Mouse (Mus musculus): ENCODE results near the gene Scn2a. TPM values are rescaled to one million over a fixed set of nuclear protein-coding genes. Genes with fewer than 3 reads are reported as not detected.

The Scn2a gene
- polyA plus RNA-seq, 1 experiment from 2014 or later: 0.69 TPM

DNA sequence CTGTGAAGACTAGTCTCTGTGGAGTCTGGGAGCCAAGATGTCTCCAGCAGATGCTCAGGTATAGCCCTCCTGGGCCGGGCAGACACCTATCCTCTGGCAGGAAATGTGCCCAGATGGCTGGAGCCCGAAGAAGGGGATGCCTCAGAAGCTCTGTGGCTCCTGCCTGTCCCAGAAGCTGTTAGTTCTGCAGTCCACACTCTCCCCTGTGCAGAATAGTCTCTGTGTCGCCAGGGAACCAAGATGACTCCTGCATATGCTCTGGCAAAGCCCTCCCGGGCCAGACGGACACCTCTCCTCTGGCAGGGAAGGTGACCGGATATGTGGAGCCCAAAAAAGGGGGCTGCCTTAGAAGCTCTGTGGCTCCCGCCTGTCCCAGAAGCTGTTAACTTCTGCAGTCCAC, 32.1 kb downstream of the Scn2a start:
- whole genome bisulfite sequencing: 80% methylated on average over 7 of the region's 7 CpGs

DNA sequence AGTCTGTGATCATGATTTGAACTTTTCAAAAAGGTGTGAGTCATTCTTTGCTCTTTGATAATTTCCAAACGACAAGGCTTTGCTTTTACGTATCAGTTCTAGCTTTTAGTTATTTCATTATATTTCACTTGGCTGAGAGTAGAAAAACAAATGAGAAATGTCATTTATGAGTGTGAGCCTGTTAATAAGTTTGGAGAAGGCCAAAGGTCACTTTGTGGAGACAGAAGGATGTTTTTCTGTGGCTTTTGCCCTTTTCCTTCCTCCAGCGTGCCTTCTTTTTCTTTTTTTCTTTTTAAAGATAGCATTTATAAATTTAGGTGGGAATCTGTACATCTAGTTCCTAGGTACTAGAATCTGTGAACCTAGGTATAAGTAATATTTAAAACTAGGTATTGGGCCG, 36.5 kb downstream of the Scn2a start:
- no peak overlapping the region for H3K4me2 ChIP-seq (replicated peaks; ENCODE audit: low read depth)
- H3K27me3 ChIP-seq (replicated peaks; ENCODE audit: control insufficient read depth, insufficient read depth, low read length): no peaks in the 10 kb centered on the region
- H3K36me3 ChIP-seq (ENCODE audit: control insufficient read depth, insufficient read depth): no peaks in the 10 kb centered on the region
- WGBS: 48% methylated on average over 4 of the region's 4 CpGs
- no peak overlapping the region for H3K27ac ChIP-seq (ENCODE audit: low read depth, low read length)
- no peaks in the 10 kb centered on the region for H3K4me1 ChIP-seq (replicated peaks; ENCODE audit: control insufficient read depth, insufficient read depth, low read length)
- no peak for ATAC-seq
- no peak overlapping the region for H3K4me3 ChIP-seq (ENCODE audit: low read depth, low read length)
- no peak for TF ChIP-seq CTCF (IDR thresholded peaks at IDR 0.05; ENCODE audit: low read depth)
- H3K9ac ChIP-seq (ENCODE audit: low read depth, low read length): no peak overlapping the region
- H3K9me3 ChIP-seq (ENCODE audit: control insufficient read depth): no peaks in the 10 kb centered on the region

More for the DNA sequence above, 32.1 kb downstream of the Scn2a start:
- Histone ChIP-seq H3K4me3 (ENCODE audit: low read depth, low read length) (no peak overlapping the region), H3K9ac (ENCODE audit: low read depth, low read length) (no peak overlapping the region), H3K36me3 (ENCODE audit: control insufficient read depth, insufficient read depth) (no peaks in the 10 kb centered on the region), H3K4me2 (replicated peaks; ENCODE audit: low read depth) (no peak overlapping the region), H3K27me3 (replicated peaks; ENCODE audit: control insufficient read depth, insufficient read depth, low read length) (no peaks in the 10 kb centered on the region), H3K4me1 (replicated peaks; ENCODE audit: control insufficient read depth, insufficient read depth, low read length) (no peaks in the 10 kb centered on the region), H3K9me3 (ENCODE audit: control insufficient read depth) (no peaks in the 10 kb centered on the region), H3K27ac (ENCODE audit: low read depth, low read length) (no peak overlapping the region)
- TF ChIP-seq CTCF (IDR thresholded peaks at IDR 0.05; ENCODE audit: low read depth): no peak
- no peak for ATAC-seq

DNA sequence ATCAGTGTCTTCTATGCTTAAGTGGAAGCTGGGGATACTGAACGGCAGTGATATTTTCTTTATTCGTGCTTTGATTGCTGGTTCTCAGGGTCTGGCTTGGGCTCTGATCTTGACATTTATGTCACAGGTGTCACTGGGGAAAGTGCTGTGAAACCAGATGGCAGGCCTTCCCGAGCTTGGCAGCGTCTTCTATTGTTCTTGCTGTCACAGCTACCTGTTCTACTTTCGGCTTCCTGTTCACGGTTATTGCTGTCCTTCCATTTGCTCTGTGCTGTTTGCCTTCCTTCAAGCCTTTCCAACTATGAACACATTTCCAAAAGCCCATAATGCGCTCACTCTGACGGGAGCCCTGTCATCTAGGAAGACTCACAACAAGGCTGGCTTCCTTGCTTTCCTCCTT, 37.9 kb downstream of the Scn2a start:
- Histone ChIP-seq H3K4me2 (replicated peaks; ENCODE audit: low read depth) (no peak overlapping the region), H3K9me3 (ENCODE audit: control insufficient read depth) (no peaks in the 10 kb centered on the region), H3K4me3 (ENCODE audit: low read depth, low read length) (no peak overlapping the region), H3K4me1 (replicated peaks; ENCODE audit: control insufficient read depth, insufficient read depth, low read length) (no peaks in the 10 kb centered on the region), H3K36me3 (ENCODE audit: control insufficient read depth, insufficient read depth) (no peaks in the 10 kb centered on the region), H3K9ac (ENCODE audit: low read depth, low read length) (no peak overlapping the region), H3K27ac (ENCODE audit: low read depth, low read length) (no peak overlapping the region), H3K27me3 (replicated peaks; ENCODE audit: control insufficient read depth, insufficient read depth, low read length) (no peaks in the 10 kb centered on the region)
- no peak for TF ChIP-seq CTCF (IDR thresholded peaks at IDR 0.05; ENCODE audit: low read depth)
- no peak for ATAC-seq
- 78% methylated on average over 8 of the region's 8 CpGs for WGBS

DNA sequence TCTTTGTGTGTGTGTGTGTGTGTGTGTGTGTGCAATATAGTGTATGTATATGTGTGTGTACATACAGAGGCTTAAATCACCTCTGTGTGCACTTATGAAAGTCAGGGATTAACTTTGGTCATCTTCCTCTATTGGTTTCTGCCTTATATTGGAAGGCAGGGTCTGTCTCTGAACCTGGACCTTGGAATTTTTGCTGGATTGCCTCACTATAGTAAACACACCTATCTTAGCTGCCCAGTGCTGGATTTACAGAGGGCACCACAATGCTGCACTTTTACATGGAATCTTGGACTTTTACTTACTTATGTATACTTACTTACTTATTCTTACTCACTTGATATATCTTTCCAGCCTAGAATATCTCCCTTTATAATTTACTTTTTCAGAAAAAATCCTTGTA, 43.3 kb downstream of the Scn2a start:
- no peaks in the 10 kb centered on the region for H3K27me3 ChIP-seq (replicated peaks; ENCODE audit: control insufficient read depth, insufficient read depth, low read length)
- H3K4me2 ChIP-seq (replicated peaks; ENCODE audit: low read depth): no peak overlapping the region
- no peak for TF ChIP-seq CTCF (IDR thresholded peaks at IDR 0.05; ENCODE audit: low read depth)
- no peak overlapping the region for H3K4me3 ChIP-seq (ENCODE audit: low read depth, low read length)
- ATAC-seq: no peak
- H3K27ac ChIP-seq (ENCODE audit: low read depth, low read length): no peak overlapping the region
- no peaks in the 10 kb centered on the region for H3K9me3 ChIP-seq (ENCODE audit: control insufficient read depth)
- no peak overlapping the region for H3K9ac ChIP-seq (ENCODE audit: low read depth, low read length)
- no peaks in the 10 kb centered on the region for H3K36me3 ChIP-seq (ENCODE audit: control insufficient read depth, insufficient read depth)
- no peaks in the 10 kb centered on the region for H3K4me1 ChIP-seq (replicated peaks; ENCODE audit: control insufficient read depth, insufficient read depth, low read length)

DNA sequence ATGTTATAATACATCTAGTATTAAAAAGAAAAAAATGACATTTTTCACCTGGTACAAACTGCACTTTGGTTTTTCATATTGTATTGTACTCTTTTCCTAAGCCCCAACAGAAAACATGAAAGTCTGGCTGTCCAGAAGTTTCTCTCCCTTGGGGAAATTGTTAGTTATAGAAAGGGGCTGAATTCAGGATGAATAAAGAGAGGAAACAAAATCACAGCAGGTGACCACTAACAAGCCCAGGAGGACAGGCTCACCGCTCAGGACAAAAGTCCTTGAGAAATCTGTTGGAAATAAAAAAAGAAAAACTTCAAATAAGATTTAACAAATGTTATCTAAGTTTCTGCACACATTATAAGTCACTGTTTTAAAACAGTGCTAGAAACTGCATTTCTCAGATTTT, 43.9 kb downstream of the Scn2a start:
- H3K27me3 ChIP-seq (replicated peaks; ENCODE audit: control insufficient read depth, insufficient read depth, low read length): no peaks in the 10 kb centered on the region
- 70% methylated on average over 1 of the region's 1 CpGs for WGBS

DNA sequence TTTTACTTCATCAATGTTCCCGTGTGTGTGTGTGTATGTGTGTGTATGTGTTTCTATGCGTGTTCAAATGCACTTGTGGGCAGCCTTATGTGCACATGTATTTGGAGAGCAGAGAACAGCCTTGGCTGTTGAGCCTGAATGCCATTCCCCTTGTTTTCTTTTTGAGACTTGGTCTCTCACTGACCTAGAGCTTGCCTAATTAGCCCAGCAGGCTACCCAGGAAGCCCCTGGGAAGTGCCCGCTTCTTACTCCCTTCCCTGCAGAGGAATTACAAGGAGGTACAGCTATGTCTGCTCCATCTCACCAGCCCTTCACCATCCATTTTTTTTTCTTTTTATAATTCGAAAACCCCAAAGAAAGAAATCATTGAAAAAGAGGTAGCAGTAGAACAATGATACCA, 44.6 kb downstream of the Scn2a start:
- TF ChIP-seq CTCF (IDR thresholded peaks at IDR 0.05; ENCODE audit: low read depth): no peak
- H3K9ac ChIP-seq (ENCODE audit: low read depth, low read length): no peak overlapping the region
- no peaks in the 10 kb centered on the region for H3K4me1 ChIP-seq (replicated peaks; ENCODE audit: control insufficient read depth, insufficient read depth, low read length)
- H3K27me3 ChIP-seq (replicated peaks; ENCODE audit: control insufficient read depth, insufficient read depth, low read length): no peaks in the 10 kb centered on the region
- no peak overlapping the region for H3K4me3 ChIP-seq (ENCODE audit: low read depth, low read length)
- WGBS: 63% methylated on average over 4 of the region's 4 CpGs
- ATAC-seq: no peak
- no peak overlapping the region for H3K4me2 ChIP-seq (replicated peaks; ENCODE audit: low read depth)
- H3K27ac ChIP-seq (ENCODE audit: low read depth, low read length): no peak overlapping the region
- no peaks in the 10 kb centered on the region for H3K36me3 ChIP-seq (ENCODE audit: control insufficient read depth, insufficient read depth)
- no peaks in the 10 kb centered on the region for H3K9me3 ChIP-seq (ENCODE audit: control insufficient read depth)

More for the DNA sequence above, 43.9 kb downstream of the Scn2a start:
- no peaks in the 10 kb centered on the region for H3K36me3 ChIP-seq (ENCODE audit: control insufficient read depth, insufficient read depth)
- no peak overlapping the region for H3K4me2 ChIP-seq (replicated peaks; ENCODE audit: low read depth)
- no peak for ATAC-seq
- H3K4me3 ChIP-seq (ENCODE audit: low read depth, low read length): no peak overlapping the region
- H3K9me3 ChIP-seq (ENCODE audit: control insufficient read depth): no peaks in the 10 kb centered on the region
- TF ChIP-seq CTCF (IDR thresholded peaks at IDR 0.05; ENCODE audit: low read depth): no peak
- H3K9ac ChIP-seq (ENCODE audit: low read depth, low read length): no peak overlapping the region
- no peaks in the 10 kb centered on the region for H3K4me1 ChIP-seq (replicated peaks; ENCODE audit: control insufficient read depth, insufficient read depth, low read length)
- H3K27ac ChIP-seq (ENCODE audit: low read depth, low read length): no peak overlapping the region
